Mouse (Mus musculus) heart, adult 11 months (tissue): ENCODE results near the gene Lin7a.
"Not testable (repeated sequence)": the region's sequence is repeated elsewhere in the genome, so short reads cannot be mapped to it uniquely, and the experiment has no call there.

Experiments used
- DNase-seq: peaks from one replicate; pipeline ENCODE4 v3.0.0; 2022

The Lin7a gene

DNA sequence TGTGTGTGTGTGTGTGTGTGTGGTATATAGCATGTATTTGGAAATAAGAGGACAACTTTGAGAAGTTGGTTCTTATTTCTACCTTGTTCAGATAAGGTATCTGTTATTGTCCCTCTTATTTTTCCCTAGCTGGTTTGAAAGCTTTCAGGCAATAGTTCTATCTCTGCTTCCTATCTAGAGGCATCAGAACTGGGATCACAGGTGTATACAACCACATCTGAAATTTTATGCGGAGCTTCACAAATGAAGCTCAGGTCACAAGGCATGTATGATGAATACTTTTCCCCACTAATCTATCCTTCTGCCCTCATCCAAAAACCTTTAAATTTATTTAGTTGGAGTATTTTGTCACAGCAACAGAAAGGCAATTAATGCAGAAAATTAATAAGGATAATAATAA, 33.8 kb upstream of the Lin7a start:
- DNase-seq, result no peak

- DNase-seq, result no peak
Observed at GRCm38 (mm10) chr10:107238151-107238860, 33.2 kb upstream of the Lin7a start.

DNA sequence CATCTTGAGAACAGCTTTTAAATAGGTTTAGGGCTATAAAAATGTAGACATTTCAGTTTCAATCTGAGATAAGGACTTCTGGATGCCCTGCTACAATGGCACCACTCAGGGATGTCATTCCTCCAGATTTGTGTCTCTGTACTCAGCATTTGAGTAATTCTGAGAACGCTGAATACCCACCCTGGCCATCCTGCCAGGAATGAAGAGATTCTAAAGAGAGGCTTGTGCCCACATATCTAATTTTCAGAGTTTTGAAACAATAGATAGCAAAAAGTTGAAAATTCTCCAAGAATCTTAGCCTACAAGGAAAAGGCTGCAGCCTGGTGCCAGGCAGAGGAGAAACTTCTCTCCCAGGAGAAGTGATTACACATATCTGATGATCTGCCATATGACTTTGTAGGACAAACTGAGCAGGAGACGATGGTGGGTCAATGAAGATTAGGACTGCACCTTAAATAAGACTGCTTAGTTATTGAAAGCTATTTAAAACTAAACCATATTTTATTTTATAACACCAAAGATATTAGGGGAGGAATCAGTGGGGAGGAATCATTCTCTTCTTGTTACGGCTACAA, 32.5 kb upstream of the Lin7a start:
- no peak for DNase-seq

GRCm38 (mm10) chr10:107239651-107240330, 31.7 kb upstream of the Lin7a start:
- DNase-seq, result no peak

- DNase-seq, result no peak
Observed at GRCm38 (mm10) chr10:107240446-107240845, 31.0 kb upstream of the Lin7a start.

GRCm38 (mm10) chr10:107240986-107241385, 30.5 kb upstream of the Lin7a start:
- no peak for DNase-seq

GRCm38 (mm10) chr10:107241406-107241805, 30.1 kb upstream of the Lin7a start:
- no peak for DNase-seq

- not testable (repeated sequence) for DNase-seq
Observed at GRCm38 (mm10) chr10:107241999-107242398, 29.5 kb upstream of the Lin7a start.

DNA sequence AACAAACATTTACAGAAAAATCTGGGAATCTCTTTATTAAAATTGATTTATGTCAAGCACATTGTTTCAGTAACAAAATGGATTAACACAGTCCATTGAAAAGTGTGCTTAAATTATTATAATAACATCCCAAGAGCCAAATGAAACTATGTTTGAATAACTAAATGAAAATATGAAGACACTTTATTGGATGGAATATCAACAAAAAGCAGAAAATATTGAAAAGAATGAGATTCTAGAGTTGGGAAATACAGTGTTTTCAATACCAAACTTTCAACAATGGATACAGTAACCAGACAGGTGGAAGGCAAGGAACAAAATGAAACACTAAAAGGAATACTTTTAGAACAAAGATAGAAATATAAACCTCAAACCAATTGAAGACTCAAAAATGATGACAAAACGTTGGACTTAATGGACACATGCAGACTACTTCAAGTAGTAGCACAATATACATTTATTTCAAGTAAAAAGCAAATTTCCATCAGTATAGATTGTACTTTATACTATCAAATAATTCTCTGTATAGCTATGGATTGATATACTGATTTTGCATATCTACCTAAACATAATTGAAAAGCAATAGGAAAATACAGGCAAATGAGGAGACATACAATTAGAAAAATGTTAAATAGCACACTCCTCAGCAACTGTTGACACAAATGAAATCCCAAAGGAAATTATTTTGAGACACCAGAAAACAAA, 28.6 kb upstream of the Lin7a start:
- DNase-seq, result no peak

GRCm38 (mm10) chr10:107244211-107244610, 27.3 kb upstream of the Lin7a start:
- no peak for DNase-seq

DNA sequence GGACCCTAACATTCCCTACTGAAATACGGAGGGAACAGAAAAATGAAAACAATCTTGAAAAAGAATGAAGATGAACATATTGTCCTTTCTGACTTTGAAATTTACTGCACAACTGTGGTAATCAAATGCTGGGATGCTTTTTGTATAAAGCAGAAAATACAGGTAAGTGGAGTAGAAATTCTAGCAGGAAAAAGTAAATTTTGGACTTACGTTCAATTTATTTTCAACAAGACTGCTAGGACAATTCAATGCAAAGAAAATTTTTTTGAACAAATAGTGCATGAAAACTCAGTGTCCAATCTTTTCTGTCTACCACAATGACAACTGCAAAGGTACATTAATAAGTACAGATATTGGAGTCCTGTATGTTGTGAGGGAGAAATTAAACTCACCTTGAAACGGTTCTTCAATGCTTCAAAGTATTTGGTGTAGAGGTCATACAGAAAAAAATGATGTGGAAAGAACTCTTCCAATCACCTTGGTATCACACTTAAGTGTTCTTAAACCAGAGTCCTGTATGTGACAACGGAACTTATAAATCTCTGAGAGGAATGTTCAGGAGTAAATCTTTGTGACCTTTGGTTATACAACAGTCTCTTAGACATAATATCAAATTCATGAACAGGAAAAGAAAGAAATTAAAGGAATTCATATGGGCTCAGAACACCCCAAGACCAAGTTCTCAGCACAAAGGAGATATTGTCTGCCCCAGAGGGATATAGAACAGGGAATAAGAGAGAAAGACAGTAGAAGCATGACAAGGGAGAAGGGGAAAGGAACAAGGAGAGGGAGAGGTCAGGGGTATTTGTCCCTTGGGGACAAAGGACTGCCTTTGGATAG, 26.6 kb upstream of the Lin7a start:
- no peak for DNase-seq

DNA sequence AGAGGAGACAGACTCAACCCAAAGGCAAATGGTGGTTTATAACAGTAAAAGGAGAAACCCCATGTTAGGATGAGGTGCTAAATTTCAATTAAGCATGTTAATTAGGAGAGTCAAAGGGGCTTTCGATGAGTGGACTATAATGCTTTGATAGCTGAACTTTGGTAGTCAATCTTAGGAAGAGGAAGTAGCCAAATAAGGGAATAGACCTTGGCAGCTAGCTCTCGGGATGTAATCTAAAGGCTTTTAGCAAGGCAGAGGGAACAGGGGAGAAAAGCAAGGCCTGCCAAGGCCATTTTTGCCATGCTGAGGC, 26.0 kb upstream of the Lin7a start:
- DNase-seq, result no peak

DNA sequence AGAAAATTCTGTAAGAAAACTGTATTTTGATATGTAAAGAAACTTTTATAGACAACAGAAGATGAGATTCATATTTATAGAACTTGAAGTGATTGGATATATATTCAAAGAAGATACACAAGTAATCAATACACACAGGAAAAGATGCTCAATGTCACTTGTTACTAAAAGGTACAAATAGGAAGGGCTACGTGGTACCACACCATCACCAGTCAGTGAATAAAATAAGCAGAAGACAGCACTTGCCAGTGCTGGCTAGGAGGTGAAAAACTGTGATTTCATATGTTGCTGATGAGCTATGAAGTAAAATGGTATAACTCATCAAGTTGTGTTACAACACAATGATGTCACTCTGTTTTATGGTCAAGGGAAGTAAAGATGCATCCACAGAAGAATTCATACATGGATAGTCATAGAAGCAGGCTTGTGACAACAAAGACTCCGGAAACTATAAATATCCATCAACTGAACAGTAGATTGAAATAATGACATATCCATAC, 25.5 kb upstream of the Lin7a start:
- no peak for DNase-seq

DNA sequence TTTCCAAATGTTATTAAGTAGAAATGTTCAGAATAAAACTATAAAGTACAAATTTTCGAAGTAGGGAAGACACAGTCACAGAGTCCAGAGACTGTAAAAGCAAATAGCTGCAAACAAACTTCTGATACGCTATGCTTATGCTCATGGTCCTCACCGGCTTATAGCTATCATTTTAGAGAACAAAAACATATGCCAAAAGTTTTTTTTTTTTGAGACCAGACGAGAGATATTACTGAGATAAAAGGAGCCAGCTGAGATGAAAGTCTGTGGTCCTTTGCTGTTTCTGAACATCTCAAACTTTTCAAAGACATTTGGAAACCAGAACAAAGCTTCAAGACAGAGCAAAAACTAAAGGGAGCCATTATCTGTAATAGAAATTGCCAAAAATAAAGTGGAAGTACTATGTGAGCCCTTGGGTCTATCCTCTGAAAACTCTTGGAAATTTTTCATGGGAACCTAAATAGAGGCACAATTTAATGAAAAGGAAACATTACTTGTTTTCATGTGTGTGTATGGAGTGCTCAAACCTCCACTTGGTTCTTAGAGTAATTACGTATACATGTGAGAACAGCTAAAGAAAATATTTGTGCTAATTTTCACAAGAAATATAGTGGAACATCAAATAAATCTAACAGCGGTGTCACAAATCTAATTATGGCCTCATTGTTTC, 24.4 kb upstream of the Lin7a start:
- no peak for DNase-seq

DNA sequence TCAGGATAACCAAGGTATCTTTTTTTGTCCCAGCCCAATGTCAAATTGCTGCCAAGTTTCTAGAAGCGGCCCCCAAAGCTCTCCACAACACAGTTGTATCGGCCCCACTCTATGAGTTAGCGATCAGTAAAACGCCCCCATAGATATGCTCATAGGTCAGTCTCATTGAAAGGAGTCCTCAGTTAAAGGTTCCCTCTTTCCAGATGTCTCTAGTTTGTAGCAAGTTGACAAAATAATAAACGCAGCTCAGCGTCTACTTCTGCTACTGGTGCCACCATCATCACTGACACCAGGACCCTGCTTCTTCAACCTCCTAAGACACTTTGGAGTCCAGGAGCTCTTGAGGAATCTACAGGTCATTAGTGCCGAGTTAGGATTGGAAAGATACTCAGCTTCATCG, 23.0 kb upstream of the Lin7a start:
- DNase-seq, result no peak

- DNase-seq, result no peak
Observed at GRCm38 (mm10) chr10:107249056-107249455, 22.4 kb upstream of the Lin7a start.

DNA sequence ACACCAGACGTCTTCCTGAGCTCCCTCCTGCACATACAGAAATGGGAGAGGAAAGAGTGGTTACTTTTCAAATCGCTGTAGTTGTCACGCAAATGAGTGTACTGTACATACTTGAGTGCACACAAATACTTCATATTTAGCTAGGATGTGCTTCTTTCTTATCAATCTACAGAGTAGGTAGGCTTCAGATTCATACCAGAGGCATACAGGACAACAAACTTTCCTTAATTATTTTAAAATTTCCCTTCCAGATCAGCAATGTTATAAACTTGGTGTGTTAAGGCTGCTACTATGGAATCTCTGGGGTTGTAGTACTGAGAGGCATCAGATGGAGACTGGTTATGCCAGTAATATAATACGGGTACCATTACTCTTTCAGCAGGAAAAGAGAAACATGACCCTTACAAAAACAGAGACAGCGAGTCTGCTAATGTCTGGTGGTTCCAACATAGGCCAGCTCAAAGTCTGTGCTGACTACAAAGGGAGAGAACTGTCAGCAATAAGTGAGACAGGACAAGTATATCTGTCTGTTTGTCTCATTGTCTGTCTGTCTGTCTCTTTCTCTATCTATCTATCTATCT, 21.8 kb upstream of the Lin7a start:
- DNase-seq, result no peak

DNA sequence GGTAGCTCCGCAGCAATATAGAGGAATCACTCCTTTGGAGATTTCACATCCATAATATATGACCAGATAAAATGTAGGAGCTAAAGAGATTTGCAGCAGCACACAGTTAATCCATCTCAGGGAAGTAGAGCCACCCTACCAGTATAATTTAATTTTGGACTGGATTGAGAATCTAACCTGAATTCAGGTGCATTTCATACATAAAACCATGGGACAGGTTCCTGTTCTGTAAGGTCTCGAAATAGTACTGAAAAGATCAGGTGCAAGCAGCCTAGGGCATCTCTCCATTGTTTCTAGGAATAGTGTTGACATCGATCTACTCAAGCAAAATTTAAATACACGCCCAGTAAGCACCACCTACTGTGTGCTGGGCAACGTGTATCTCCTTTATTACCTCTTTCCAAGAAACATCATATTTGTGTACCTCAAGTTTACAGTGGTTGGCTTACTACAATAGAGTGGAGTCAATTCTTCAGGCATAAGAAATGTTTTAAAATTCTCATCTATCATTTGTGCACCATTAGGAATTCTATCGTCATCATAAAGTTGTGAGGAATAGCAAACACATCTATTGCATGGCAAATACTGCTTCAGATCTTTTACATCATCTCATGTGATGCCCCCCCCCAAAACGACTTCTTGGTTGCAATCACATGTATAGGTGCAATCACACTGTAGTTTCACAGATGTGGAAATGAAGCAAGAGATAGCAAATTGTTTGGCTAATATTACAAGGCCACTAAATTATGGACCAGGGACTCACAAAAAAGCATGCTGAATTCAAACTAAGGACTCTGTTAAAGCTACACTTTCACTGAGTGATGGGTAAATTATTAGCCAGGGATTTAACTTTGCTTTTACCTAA, 20.9 kb upstream of the Lin7a start:
- DNase-seq, result no peak

DNA sequence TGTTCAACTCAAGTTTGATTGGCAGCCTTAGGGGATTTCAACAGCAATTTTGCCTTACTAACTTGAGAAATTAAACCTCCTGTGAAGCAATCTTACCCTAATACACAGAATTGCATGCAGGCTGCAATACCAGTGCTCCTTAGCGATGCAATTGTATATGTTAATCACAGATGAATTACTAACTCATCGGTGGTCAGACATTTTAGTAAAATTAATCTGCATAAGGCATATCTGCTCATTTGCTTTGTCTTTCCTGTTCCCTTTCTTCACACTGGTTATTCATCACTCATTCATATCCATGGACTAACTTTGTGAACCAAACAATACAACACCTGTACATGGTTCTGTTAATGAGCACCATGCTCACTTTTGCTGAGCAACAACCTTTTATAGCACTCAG, 20.2 kb upstream of the Lin7a start:
- DNase-seq, result no peak

- no peak for DNase-seq
Observed at GRCm38 (mm10) chr10:107251801-107252502, 19.5 kb upstream of the Lin7a start.
